Mouse (Mus musculus): ENCODE measurements around the gene Hecw1. TPM values are rescaled to one million over a fixed set of nuclear protein-coding genes. Genes with fewer than 3 reads are reported as not detected.

Hecw1 gene
- total RNA-seq (2014; rRNA removed; ENCODE audit: low replicate concordance) (0.04 and 0.34 TPM in 2 replicates), polyA plus RNA-seq (2015; fragmentation: Nextera tagmentation; extraction: Ambion mirVana) (0.30 and 0.37 TPM in 2 replicates)

DNA sequence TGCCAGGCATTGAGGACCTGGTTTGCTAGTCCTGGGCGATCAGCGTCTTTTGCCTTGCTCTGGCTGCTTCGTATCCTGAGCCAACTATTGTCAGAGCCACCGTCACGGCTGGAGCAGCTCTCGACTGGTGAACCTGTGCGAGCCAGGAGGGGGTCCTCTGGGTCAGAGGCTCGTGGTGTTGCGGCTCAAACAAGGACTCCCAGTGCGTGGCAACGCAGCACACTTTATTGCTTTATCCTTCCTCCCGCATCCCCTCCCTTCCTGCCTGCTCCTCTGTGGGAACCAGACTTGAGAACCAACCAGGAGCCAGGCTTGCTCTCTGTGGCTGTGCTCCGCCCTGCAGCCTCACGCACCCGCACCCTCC, at the start of gene Hecw1:
Hecw1 (minus strand) TSS at position 323 of the 364 bp plus-strand sequence.
- Histone ChIP-seq H3K27ac (ENCODE audit: low read depth) (no peak within 1 kb of the TSS), H3K4me3 (ENCODE audit: low read depth, low read length) (peak within 1 kb of the TSS; percentile 48), H3K9ac (replicated peaks; ENCODE audit: low read depth, low read length) (no peak within 1 kb of the TSS), H3K4me2 (ENCODE audit: low read depth, low read length) (peak within 1 kb of the TSS; percentile 92), H3K4me1 (ENCODE audit: control insufficient read depth, insufficient read depth) (peaks cover 7% of the 10 kb centered on the region), H3K27me3 (ENCODE audit: control insufficient read depth, insufficient read depth, low read length) (peaks cover 10% of the 10 kb centered on the region; the same call in 1 of the 2 replicates), H3K9me3 (replicated peaks; ENCODE audit: control insufficient read depth, low read length) (no peaks in the 10 kb centered on the region), H3K36me3 (replicated peaks; ENCODE audit: control insufficient read depth, insufficient read depth, low read length) (no peaks in the 10 kb centered on the region)
- no peak for TF ChIP-seq EP300 (IDR thresholded peaks at IDR 0.05; ENCODE audit: low read depth)
- TF ChIP-seq CTCF (IDR thresholded peaks at IDR 0.05; ENCODE audit: low read depth), result no peak
- WGBS, result 3% methylated on average over 15 of the region's 15 CpGs
- ATAC-seq (ENCODE audit: insufficient read depth, low read depth), result no peak
- DNase-seq (ENCODE audit: low spot score), result no peak

DNA sequence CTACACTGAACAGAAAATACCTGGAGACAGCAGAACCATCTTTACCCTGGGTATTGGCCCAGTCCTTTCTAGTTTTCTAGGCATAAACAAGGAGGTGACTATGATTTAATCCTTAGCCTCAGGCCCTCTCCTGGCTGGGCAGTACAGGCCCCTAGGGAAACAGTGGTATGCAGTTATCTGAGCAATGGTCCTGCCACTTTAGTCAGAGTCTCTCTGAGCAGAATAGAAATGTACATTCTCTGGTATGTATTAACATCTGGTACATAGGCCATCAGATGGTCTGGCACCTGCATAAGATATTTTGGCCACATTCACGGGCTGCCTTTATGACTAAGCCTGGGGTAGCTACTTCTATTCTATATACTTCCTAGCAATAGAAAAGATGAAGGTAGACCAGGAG, 38.3 kb upstream of the Hecw1 start:
- no peak overlapping the region for H3K27ac ChIP-seq (ENCODE audit: low read depth)
- ATAC-seq (ENCODE audit: insufficient read depth, low read depth) (no peak), DNase-seq (ENCODE audit: low spot score) (no peak)
- no peak overlapping the region for H3K4me3 ChIP-seq (ENCODE audit: low read depth, low read length)
- H3K4me1 ChIP-seq (ENCODE audit: control insufficient read depth, insufficient read depth), result no peaks in the 10 kb centered on the region
- H3K9me3 ChIP-seq (replicated peaks; ENCODE audit: control insufficient read depth, low read length), result no peaks in the 10 kb centered on the region
- WGBS, result 52% methylated on average over 1 of the region's 1 CpGs
- TF ChIP-seq CTCF (IDR thresholded peaks at IDR 0.05; ENCODE audit: low read depth), result no peak
- TF ChIP-seq EP300 (IDR thresholded peaks at IDR 0.05; ENCODE audit: low read depth), result no peak
- no peak overlapping the region for H3K9ac ChIP-seq (replicated peaks; ENCODE audit: low read depth, low read length)
- H3K4me2 ChIP-seq (ENCODE audit: low read depth, low read length), result no peak overlapping the region
- no peaks in the 10 kb centered on the region for H3K27me3 ChIP-seq (ENCODE audit: control insufficient read depth, insufficient read depth, low read length)
- H3K36me3 ChIP-seq (replicated peaks; ENCODE audit: control insufficient read depth, insufficient read depth, low read length), result no peaks in the 10 kb centered on the region

DNA sequence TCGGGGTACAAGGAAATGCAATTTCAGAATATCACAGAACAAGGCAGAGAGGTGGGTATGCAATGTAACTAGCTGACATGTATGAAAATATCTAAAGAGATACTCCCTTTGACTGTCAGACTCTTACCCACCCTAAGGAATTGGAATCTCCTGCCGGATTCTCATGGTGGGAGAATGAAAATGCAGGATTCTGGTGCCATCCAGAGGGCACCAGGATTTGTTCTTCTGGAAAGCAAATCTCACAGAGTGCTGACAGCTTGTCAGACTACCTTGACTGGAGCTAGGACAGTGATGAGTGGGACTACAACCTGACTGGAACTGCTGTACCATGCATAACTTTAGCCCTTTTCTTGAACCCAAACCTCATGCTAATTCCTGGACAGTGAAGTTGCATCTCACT, 29.6 kb upstream of the Hecw1 start:
- Histone ChIP-seq H3K27me3 (ENCODE audit: control insufficient read depth, insufficient read depth, low read length) (no peaks in the 10 kb centered on the region), H3K9me3 (replicated peaks; ENCODE audit: control insufficient read depth, low read length) (no peaks in the 10 kb centered on the region), H3K27ac (ENCODE audit: low read depth) (no peak overlapping the region), H3K9ac (replicated peaks; ENCODE audit: low read depth, low read length) (no peak overlapping the region), H3K4me1 (ENCODE audit: control insufficient read depth, insufficient read depth) (no peaks in the 10 kb centered on the region), H3K36me3 (replicated peaks; ENCODE audit: control insufficient read depth, insufficient read depth, low read length) (no peaks in the 10 kb centered on the region), H3K4me3 (ENCODE audit: low read depth, low read length) (no peak overlapping the region), H3K4me2 (ENCODE audit: low read depth, low read length) (no peak overlapping the region)
- TF ChIP-seq EP300 (IDR thresholded peaks at IDR 0.05; ENCODE audit: low read depth), result no peak
- TF ChIP-seq CTCF (IDR thresholded peaks at IDR 0.05; ENCODE audit: low read depth), result no peak
- DNase-seq (ENCODE audit: low spot score), result no peak
- 54% methylated on average over 2 of the region's 2 CpGs for WGBS
- no peak for ATAC-seq (ENCODE audit: insufficient read depth, low read depth)

DNA sequence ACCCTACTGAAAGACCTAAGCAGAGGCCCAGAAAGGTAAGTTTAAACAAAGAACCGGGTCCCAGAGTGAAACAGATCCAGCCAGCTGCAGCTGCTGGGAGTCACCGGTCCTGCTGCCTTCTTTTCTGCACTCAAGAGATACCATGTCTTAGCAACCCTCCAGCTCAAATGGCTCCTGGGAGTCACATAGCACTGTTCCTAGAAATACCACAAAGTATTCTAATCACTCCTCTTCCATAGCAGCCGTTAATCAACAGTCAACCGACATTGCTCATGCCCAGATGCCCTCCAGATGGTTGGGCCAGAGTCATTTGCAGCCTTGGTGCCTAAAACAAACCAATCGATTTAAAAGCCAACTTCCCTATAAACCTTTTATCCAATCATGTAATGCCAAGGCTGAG, 19.8 kb upstream of the Hecw1 start:
- Histone ChIP-seq H3K36me3 (replicated peaks; ENCODE audit: control insufficient read depth, insufficient read depth, low read length) (no peaks in the 10 kb centered on the region), H3K4me3 (ENCODE audit: low read depth, low read length) (no peak overlapping the region), H3K4me1 (ENCODE audit: control insufficient read depth, insufficient read depth) (no peaks in the 10 kb centered on the region), H3K9ac (replicated peaks; ENCODE audit: low read depth, low read length) (no peak overlapping the region), H3K27ac (ENCODE audit: low read depth) (no peak overlapping the region), H3K4me2 (ENCODE audit: low read depth, low read length) (no peak overlapping the region), H3K9me3 (replicated peaks; ENCODE audit: control insufficient read depth, low read length) (no peaks in the 10 kb centered on the region), H3K27me3 (ENCODE audit: control insufficient read depth, insufficient read depth, low read length) (no peaks in the 10 kb centered on the region)
- ATAC-seq (ENCODE audit: insufficient read depth, low read depth), result no peak
- TF ChIP-seq EP300 (IDR thresholded peaks at IDR 0.05; ENCODE audit: low read depth) (no peak), CTCF (IDR thresholded peaks at IDR 0.05; ENCODE audit: low read depth) (no peak)
- DNase-seq (ENCODE audit: low spot score), result no peak
- 62% methylated on average over 5 of the region's 5 CpGs for WGBS

DNA sequence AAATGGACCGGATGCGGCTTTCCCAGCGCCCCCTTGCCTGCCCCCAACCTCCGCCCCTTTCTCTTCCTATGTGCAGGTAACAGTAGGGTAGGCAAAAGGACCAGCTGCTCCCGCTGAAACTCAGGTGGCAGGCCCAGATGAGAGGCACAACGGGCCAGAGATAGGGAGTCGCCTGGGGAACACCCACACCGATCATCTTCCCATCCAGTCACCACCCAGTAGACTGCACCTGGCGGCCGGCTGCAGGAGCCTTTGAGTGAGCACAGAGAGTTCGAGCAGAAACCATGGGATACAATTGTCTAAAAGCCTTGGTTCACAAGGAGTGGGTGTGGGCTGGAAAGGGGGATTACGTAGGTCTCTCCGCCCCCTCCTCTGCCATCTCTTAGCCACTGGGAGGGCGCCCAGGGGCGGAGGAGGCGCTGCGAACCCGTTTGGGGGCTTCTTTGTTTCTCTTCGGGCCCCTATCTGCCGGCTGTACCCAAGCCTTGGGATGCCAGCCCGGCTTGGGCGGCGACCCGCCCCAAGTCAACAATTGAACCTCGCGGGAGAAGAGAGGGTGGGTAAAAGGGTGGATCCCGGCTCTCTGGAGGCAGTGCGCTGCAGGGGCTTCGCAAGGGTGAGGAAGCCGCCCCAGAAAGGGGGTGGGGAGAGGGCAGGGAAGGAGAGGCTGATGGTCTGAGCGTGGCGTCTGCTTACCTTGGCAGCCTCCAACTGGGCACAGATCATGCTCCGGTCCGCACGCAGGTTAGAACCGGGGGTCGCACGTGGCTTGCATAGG, 711 bp downstream of the Hecw1 start:
- H3K36me3 ChIP-seq (replicated peaks; ENCODE audit: control insufficient read depth, insufficient read depth, low read length), result no peaks in the 10 kb centered on the region
- no peak overlapping the region for H3K27ac ChIP-seq (ENCODE audit: low read depth)
- peaks cover 7% of the 10 kb centered on the region for H3K4me1 ChIP-seq (ENCODE audit: control insufficient read depth, insufficient read depth)
- peak overlapping the region; percentile 48 for H3K4me3 ChIP-seq (ENCODE audit: low read depth, low read length)
- DNase-seq (ENCODE audit: low spot score), result no peak
- H3K9me3 ChIP-seq (replicated peaks; ENCODE audit: control insufficient read depth, low read length), result no peaks in the 10 kb centered on the region
- 4% methylated on average over 38 of the region's 38 CpGs for WGBS
- peaks cover 10% of the 10 kb centered on the region; the same call in 1 of the 2 replicates for H3K27me3 ChIP-seq (ENCODE audit: control insufficient read depth, insufficient read depth, low read length)
- H3K4me2 ChIP-seq (ENCODE audit: low read depth, low read length), result peak overlapping the region; percentile 92
- TF ChIP-seq CTCF (IDR thresholded peaks at IDR 0.05; ENCODE audit: low read depth) (no peak), EP300 (IDR thresholded peaks at IDR 0.05; ENCODE audit: low read depth) (no peak)
- H3K9ac ChIP-seq (replicated peaks; ENCODE audit: low read depth, low read length), result no peak overlapping the region
- ATAC-seq (ENCODE audit: insufficient read depth, low read depth), result 0 out of 2 replicates have a peak, but pooled peaks have one; percentile 33

All from heart, postnatal 0 days (tissue).